Mouse (Mus musculus): ENCODE measurements around the gene Prok1. TPM values are rescaled to one million over a fixed set of nuclear protein-coding genes. Genes with fewer than 3 reads are reported as not detected.

Gene Prok1
- polyA plus RNA-seq, 1 experiment = not detected

DNA sequence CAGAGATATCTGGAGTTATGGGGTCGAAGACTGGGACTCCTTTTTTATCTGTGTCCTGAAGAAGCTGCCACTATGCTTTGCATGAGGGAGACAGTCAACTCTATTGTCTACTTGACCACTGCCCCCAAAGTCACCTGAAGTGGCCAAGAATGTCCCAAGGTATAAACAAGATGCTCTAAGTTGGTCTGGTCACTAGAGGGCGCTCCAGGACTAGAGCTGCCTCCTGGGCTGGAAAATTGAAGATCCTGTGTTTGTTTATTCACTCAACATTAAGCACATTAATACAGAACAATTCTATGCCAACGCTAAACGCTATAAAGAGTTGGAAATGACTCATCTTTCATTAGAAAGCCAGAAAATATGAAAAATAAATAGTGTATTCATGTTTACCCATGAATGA lies 33.5 kb downstream of the Prok1 start:
- H3K36me3 ChIP-seq (ENCODE audit: control insufficient read depth, insufficient read depth) = no peaks in the 10 kb centered on the region
- H3K79me3 ChIP-seq (ENCODE audit: low read depth) = no peaks in the 10 kb centered on the region
- no peak for TF ChIP-seq FOSL1 (IDR thresholded peaks at IDR 0.05; ENCODE audit: insufficient read depth, low read length, poor library complexity, severe bottlenecking)
- TF ChIP-seq CEBPB (IDR thresholded peaks at IDR 0.05; ENCODE audit: low read depth) = no peak
- peak; percentile 69 for TF ChIP-seq CTCF (IDR thresholded peaks at IDR 0.05; ENCODE audit: control insufficient read depth, insufficient read depth, insufficient read length)

DNA sequence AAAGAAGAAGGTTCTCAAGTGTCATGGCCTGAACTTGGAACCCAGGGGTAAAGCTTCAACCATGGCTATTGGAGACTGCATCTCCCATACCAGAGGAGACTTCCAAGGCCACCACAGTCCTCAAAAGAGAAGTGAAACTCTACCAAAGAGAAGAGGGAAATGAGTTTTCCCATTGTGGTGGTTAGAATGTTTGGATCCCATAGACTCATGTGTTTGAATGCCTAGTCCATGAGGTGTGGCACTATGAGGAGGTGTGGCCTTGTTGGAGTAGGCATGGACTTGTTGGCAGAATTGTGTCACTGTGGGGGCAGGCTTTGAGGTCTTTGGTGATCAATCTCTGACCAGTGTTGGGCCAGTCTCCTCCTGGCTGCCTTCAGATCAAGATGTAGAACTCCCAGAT lies 34.3 kb downstream of the Prok1 start:
- Histone ChIP-seq H3K36me3 (ENCODE audit: control insufficient read depth, insufficient read depth) (no peaks in the 10 kb centered on the region), H3K4me3 (ENCODE audit: insufficient read depth, poor library complexity, severe bottlenecking) (no peak overlapping the region), H3ac (ENCODE audit: control insufficient read depth, insufficient read length, low read depth) (no peak overlapping the region), H3K79me3 (ENCODE audit: low read depth) (no peaks in the 10 kb centered on the region), H3K79me2 (ENCODE audit: control insufficient read depth, insufficient read depth) (no peaks in the 10 kb centered on the region), H3K27me3 (ENCODE audit: control insufficient read depth, insufficient read depth, insufficient read length) (peaks cover 7% of the 10 kb centered on the region)
- no peak for TF ChIP-seq CEBPB (IDR thresholded peaks at IDR 0.05; ENCODE audit: low read depth)
- TF ChIP-seq MYOG (IDR thresholded peaks at IDR 0.05; ENCODE audit: control insufficient read depth, extremely low read depth, insufficient read length) = no peak
- TF ChIP-seq MYOD1 (IDR thresholded peaks at IDR 0.05; ENCODE audit: control insufficient read depth, insufficient read length, low read depth) = no peak
- TF ChIP-seq USF1 (IDR thresholded peaks at IDR 0.05; ENCODE audit: low read depth) = no peak
- no peak for TF ChIP-seq FOSL1 (IDR thresholded peaks at IDR 0.05; ENCODE audit: insufficient read depth, low read length, poor library complexity, severe bottlenecking)

More for the DNA sequence above, 33.5 kb downstream of the Prok1 start:
- Histone ChIP-seq H3K4me3 (ENCODE audit: insufficient read depth, poor library complexity, severe bottlenecking) (no peak overlapping the region), H3ac (ENCODE audit: control insufficient read depth, insufficient read length, low read depth) (no peak overlapping the region), H3K27me3 (ENCODE audit: control insufficient read depth, insufficient read depth, insufficient read length) (peaks cover 7% of the 10 kb centered on the region), H3K79me2 (ENCODE audit: control insufficient read depth, insufficient read depth) (no peaks in the 10 kb centered on the region)

DNA sequence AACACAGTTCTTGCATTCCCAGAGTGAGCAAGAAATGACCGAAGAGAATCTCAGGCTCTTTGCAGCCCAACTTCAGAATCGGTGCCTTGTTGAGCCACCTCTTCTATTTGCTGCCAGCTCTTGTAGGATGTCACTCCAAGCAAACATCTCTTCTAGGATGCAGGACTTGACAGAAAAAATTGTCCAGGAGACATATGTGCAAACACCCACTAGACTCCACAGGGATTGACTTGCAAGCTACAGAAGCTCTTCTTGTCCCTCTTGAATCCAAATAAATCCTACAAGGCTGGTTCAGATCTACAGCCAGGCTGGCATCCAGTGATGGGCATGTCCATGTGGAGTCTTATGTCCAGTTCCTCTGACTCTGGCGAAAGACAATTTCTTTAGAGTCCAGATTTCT lies 35.1 kb downstream of the Prok1 start:
- H3K36me3 ChIP-seq (ENCODE audit: control insufficient read depth, insufficient read depth) = no peaks in the 10 kb centered on the region
- H3K79me2 ChIP-seq (ENCODE audit: control insufficient read depth, insufficient read depth) = no peaks in the 10 kb centered on the region
- no peak overlapping the region for H3ac ChIP-seq (ENCODE audit: control insufficient read depth, insufficient read length, low read depth)
- no peak overlapping the region for H3K4me3 ChIP-seq (ENCODE audit: insufficient read depth, poor library complexity, severe bottlenecking)
- TF ChIP-seq USF1 (IDR thresholded peaks at IDR 0.05; ENCODE audit: low read depth) (no peak), FOSL1 (IDR thresholded peaks at IDR 0.05; ENCODE audit: insufficient read depth, low read length, poor library complexity, severe bottlenecking) (no peak), CTCF (IDR thresholded peaks at IDR 0.05; ENCODE audit: control insufficient read depth, insufficient read depth, insufficient read length) (no peak), CEBPB (IDR thresholded peaks at IDR 0.05; ENCODE audit: low read depth) (no peak), MYOG (IDR thresholded peaks at IDR 0.05; ENCODE audit: control insufficient read depth, extremely low read depth, insufficient read length) (no peak), MYOD1 (IDR thresholded peaks at IDR 0.05; ENCODE audit: control insufficient read depth, insufficient read length, low read depth) (no peak), MAX (IDR thresholded peaks at IDR 0.05) (no peak)
- H3K27me3 ChIP-seq (ENCODE audit: control insufficient read depth, insufficient read depth, insufficient read length) = peaks cover 15% of the 10 kb centered on the region
- no peaks in the 10 kb centered on the region for H3K79me3 ChIP-seq (ENCODE audit: low read depth)

- peaks cover 23% of the 10 kb centered on the region for H3K27me3 ChIP-seq (ENCODE audit: control insufficient read depth, insufficient read depth, insufficient read length)
- H3K79me3 ChIP-seq (ENCODE audit: low read depth) = no peaks in the 10 kb centered on the region
- H3ac ChIP-seq (ENCODE audit: control insufficient read depth, insufficient read length, low read depth) = no peak overlapping the region
- TF ChIP-seq FOSL1 (IDR thresholded peaks at IDR 0.05; ENCODE audit: insufficient read depth, low read length, poor library complexity, severe bottlenecking) (no peak), MAX (IDR thresholded peaks at IDR 0.05) (no peak), CTCF (IDR thresholded peaks at IDR 0.05; ENCODE audit: control insufficient read depth, insufficient read depth, insufficient read length) (no peak), USF1 (IDR thresholded peaks at IDR 0.05; ENCODE audit: low read depth) (no peak), MYOD1 (IDR thresholded peaks at IDR 0.05; ENCODE audit: control insufficient read depth, insufficient read length, low read depth) (no peak), MYOG (IDR thresholded peaks at IDR 0.05; ENCODE audit: control insufficient read depth, extremely low read depth, insufficient read length) (no peak), CEBPB (IDR thresholded peaks at IDR 0.05; ENCODE audit: low read depth) (no peak)
- H3K36me3 ChIP-seq (ENCODE audit: control insufficient read depth, insufficient read depth) = no peaks in the 10 kb centered on the region
- H3K4me3 ChIP-seq (ENCODE audit: insufficient read depth, poor library complexity, severe bottlenecking) = no peak overlapping the region
- no peaks in the 10 kb centered on the region for H3K79me2 ChIP-seq (ENCODE audit: control insufficient read depth, insufficient read depth)
Measured at GRCm38 (mm10) chr3:107201310-107202180, 38.0 kb downstream of the Prok1 start.

DNA sequence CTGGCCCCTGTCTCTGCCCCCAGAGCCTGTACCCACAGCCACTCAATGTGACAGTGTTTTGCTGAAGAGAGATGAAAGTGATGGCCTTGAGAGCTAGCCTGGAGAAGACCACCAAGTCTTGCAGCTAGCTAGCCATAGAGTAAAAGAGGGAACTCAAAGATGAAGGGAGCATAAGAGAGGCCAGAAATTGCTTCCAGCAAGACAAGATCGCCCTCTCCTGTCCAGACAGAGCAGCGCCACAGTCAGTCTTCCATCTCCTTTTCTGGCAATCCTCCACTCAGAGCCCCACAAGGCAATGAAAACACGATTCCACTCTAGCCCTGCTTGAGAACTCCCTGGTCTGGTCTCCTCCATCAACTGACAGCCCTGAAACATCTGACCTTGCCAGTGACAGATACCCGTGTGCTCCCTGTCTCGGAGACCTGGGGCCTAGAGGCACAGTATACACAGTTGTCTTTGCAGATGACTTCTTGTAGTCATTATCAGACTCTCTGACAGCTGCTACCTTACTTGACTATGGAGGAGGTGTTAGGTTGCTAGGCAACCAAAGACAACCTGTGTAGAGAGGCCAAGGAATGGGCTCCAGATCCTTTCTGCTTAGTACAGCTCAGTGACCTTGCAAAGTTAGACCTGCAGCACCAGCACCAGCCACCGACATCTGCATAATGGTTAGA lies 51.1 kb downstream of the Prok1 start:
- no peak overlapping the region for H3K4me3 ChIP-seq (ENCODE audit: insufficient read depth, poor library complexity, severe bottlenecking)
- H3K36me3 ChIP-seq (ENCODE audit: control insufficient read depth, insufficient read depth) = no peaks in the 10 kb centered on the region
- H3ac ChIP-seq (ENCODE audit: control insufficient read depth, insufficient read length, low read depth) = no peak overlapping the region
- no peaks in the 10 kb centered on the region for H3K79me2 ChIP-seq (ENCODE audit: control insufficient read depth, insufficient read depth)
- TF ChIP-seq MYOD1 (IDR thresholded peaks at IDR 0.05; ENCODE audit: control insufficient read depth, insufficient read length, low read depth) (no peak), CTCF (IDR thresholded peaks at IDR 0.05; ENCODE audit: control insufficient read depth, insufficient read depth, insufficient read length) (no peak), FOSL1 (IDR thresholded peaks at IDR 0.05; ENCODE audit: insufficient read depth, low read length, poor library complexity, severe bottlenecking) (no peak), MYOG (IDR thresholded peaks at IDR 0.05; ENCODE audit: control insufficient read depth, extremely low read depth, insufficient read length) (no peak), MAX (IDR thresholded peaks at IDR 0.05) (no peak), CEBPB (IDR thresholded peaks at IDR 0.05; ENCODE audit: low read depth) (no peak), USF1 (IDR thresholded peaks at IDR 0.05; ENCODE audit: low read depth) (no peak)
- H3K27me3 ChIP-seq (ENCODE audit: control insufficient read depth, insufficient read depth, insufficient read length) = peaks cover 49% of the 10 kb centered on the region
- H3K79me3 ChIP-seq (ENCODE audit: low read depth) = no peaks in the 10 kb centered on the region

All from C2C12 (cell line).